Mouse (Mus musculus) midbrain, postnatal 0 days (tissue): Measurements from ENCODE around the gene Lix1l. TPM values are rescaled to one million over a fixed set of nuclear protein-coding genes. Genes with fewer than 3 reads are reported as not detected.

Experiments used
- ATAC-seq: fragments of 200-750 bp; cut with Nextera tagmentation; 2 replicates; pipeline ENCODE4 v1.8.0; 2017; ENCODE audit warnings: moderate number of reproducible peaks, mild to moderate bottlenecking, moderate TSS enrichment, moderate library complexity; ENCODE audit not compliant: low FRiP score
- DNase-seq: peaks from one replicate; pipeline ENCODE4 v3.0.0-alpha.2; 2015; ENCODE audit warnings: low spot score
- H3K27ac ChIP-seq: fragments of 300-500 bp; sonication (generic); 2 replicates; pipeline ENCODE4 v1.5.1; 2014; ENCODE audit warnings: low read depth, mild to moderate bottlenecking, low read length, mixed read lengths
- H3K27me3 ChIP-seq: fragments of 300-500 bp; sonication (generic); 2 replicates; pipeline ENCODE4 v1.6.1; 2014; ENCODE audit warnings: low read length, control low read depth, mixed read lengths; ENCODE audit not compliant: insufficient read depth
- H3K36me3 ChIP-seq: fragments of 300-500 bp; sonication (generic); 2 replicates; pipeline ENCODE4 v1.6.1; 2014; ENCODE audit warnings: low read length, control low read depth, mixed read lengths; ENCODE audit not compliant: insufficient read depth
- H3K4me1 ChIP-seq: fragments of 300-500 bp; sonication (generic); 2 replicates; pipeline ENCODE4 v1.6.1; 2014; ENCODE audit warnings: mild to moderate bottlenecking, control low read depth, antibody characterized with exemption, low read length, mixed read lengths; ENCODE audit not compliant: insufficient read depth
- H3K4me2 ChIP-seq: fragments of 300-500 bp; sonication (generic); 2 replicates; pipeline ENCODE4 v1.6.1; 2014; ENCODE audit warnings: low read depth, mild to moderate bottlenecking, low read length, mixed read lengths; ENCODE audit not compliant: poor library complexity, severe bottlenecking
- H3K4me3 ChIP-seq: fragments of 300-500 bp; sonication (generic); 2 replicates; pipeline ENCODE4 v1.5.1; 2014; ENCODE audit warnings: low read depth, mild to moderate bottlenecking, low read length, moderate library complexity
- H3K9ac ChIP-seq: fragments of 300-500 bp; sonication (generic); replicated peaks from 2 replicates; pipeline ENCODE4 v1.6.1; 2014; ENCODE audit warnings: mild to moderate bottlenecking, low read length, moderate library complexity, mixed read lengths; ENCODE audit not compliant: poor library complexity, severe bottlenecking
- H3K9me3 ChIP-seq: fragments of 300-500 bp; sonication (generic); 2 replicates; pipeline ENCODE4 v1.6.1; 2016; ENCODE audit warnings: low read length, control low read depth
- CTCF ChIP-seq: IDR thresholded peaks from 2 replicates; pipeline ENCODE4 v1.5.1; 2016; ENCODE audit warnings: antibody characterized with exemption, mild to moderate bottlenecking
- WGBS: fragments of 180-500 bp; shearing (Covaris S2); extraction: QIAGEN DNeasy Blood & Tissue Kit; methylation state at CpG from one replicate; pipeline ENCODE4 v1.1.7; 2014; 5-methylcytosine and 5-hydroxymethylcytosine counted together
- polyA plus RNA-seq: library from polyadenylated mRNA; unstranded; fragments of >200 nt; fragmentation: Nextera tagmentation; extraction: Ambion mirVana; gene quantifications from 2 replicates; pipeline ENCODE4 v1.2.1, GENCODE M21; 2015
- total RNA-seq: library from RNA; depleted of rRNA; stranded (reverse); fragments of >200 nt; gene quantifications from 2 replicates; pipeline ENCODE4 v1.2.3, GENCODE M21; 2014

Lix1l gene
- total and polyA plus RNA-seq, 2 experiments from 2014 or later = 3.2 to 52.9 TPM

DNA sequence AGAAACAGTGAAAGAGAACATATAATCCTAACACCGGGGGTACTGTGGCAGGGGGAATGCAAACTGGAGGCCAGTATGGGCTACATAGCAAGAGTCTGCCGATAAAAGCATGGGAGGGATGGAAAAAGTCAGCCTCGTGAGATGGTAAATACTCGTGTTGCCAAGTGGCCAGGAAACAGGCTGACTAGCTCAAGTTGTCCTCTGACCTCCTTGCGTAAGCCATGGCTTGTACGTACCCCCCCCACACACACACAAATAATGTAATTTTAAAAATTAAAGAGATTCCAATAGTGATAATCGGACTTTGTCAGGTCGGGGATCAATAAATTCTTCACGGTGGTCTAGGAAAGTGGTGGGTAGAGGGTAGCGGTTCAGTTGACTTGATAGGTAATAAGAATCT is 7.6 kb upstream of the Lix1l start:
- peak overlapping the region; percentile 83 for H3K27ac ChIP-seq
- ATAC-seq = no peak
- no peak for TF ChIP-seq CTCF
- peak overlapping the region; percentile 75 for H3K4me2 ChIP-seq
- no peaks in the 10 kb centered on the region for H3K9me3 ChIP-seq
- WGBS = under 1% methylated on average over 10 of the region's 10 CpGs
- no peaks in the 10 kb centered on the region for H3K27me3 ChIP-seq
- peaks cover 8% of the 10 kb centered on the region; the same call in 1 of the 2 replicates for H3K4me1 ChIP-seq
- peak; percentile 46 for DNase-seq
- peak overlapping the region; percentile 57 for H3K4me3 ChIP-seq
- peak overlapping the region; percentile 67 for H3K9ac ChIP-seq
- no peaks in the 10 kb centered on the region for H3K36me3 ChIP-seq

DNA sequence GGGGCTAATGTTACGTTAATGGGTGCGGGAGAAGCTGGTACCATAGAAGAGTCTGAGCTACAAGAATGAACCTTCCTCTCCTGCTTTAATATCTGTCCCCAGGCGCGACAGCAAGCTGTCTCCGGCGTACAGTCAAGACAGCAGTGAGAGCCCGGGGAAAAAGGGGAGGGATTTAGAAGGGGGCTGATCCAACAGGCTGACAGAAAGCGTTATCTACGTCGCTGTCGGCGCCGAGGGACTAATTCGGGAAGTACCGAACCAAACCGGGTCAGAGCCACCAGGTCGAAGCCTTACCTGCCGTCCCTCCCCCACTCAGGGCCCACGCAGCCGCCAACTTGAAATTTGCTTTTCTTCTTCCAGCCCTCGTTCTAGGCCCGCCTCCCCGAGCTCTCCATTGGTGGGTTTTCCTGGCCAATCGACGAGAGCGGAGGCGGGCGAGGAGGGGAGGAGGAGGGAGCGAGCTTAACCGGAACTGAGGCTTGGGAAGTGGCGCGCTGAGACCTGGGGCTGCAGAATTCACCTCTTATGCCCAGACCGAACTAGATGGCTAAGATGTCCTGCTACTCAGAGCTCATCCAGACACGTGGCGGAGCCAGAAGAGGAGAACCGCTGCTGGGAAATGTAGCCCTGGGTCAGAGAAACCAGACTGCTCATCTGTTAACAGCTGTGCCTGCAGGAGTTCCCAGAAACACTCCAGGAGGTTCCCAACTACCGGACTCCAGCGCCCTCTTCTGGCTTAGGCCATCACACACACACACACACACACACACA is 7.0 kb upstream of the Lix1l start, which contains the start of gene Polr3gl:
Gene Polr3gl (minus strand): TSS at position 392 of the 771 bp plus-strand sequence.
- H3K36me3 ChIP-seq = no peaks in the 10 kb centered on the region
- whole genome bisulfite sequencing = under 1% methylated on average over 34 of the region's 38 CpGs
- H3K9ac ChIP-seq = peak within 1 kb of the TSS; percentile 67
- peak within 1 kb of the TSS; percentile 75 for H3K4me2 ChIP-seq
- ATAC-seq (peak; percentile 86), DNase-seq (peak; percentile 95)
- TF ChIP-seq CTCF = peak; percentile 51
- peak within 1 kb of the TSS; percentile 57 for H3K4me3 ChIP-seq
- H3K27ac ChIP-seq = peak within 1 kb of the TSS; percentile 83
- H3K27me3 ChIP-seq = no peaks in the 10 kb centered on the region
- H3K9me3 ChIP-seq = no peaks in the 10 kb centered on the region
- peaks cover 8% of the 10 kb centered on the region; the same call in 1 of the 2 replicates for H3K4me1 ChIP-seq

DNA sequence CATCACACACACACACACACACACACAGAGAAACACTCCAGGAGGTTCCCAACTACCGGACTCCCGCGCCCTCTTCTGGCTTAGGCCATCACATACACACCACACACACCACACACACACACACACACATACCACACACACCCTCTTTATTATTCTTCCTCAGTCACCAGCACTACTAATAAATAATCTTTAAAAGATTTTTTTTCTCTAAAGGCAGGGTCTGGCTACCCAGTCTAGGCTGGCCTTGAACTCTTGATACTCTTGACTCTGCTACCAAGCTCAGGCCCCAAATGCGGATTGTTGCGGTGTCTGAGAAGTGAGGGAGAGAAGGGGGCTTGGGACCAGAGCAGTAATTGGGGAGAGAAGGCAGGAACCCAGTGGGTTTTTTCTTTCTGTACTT is 6.1 kb upstream of the Lix1l start:
- Histone ChIP-seq H3K36me3 (no peaks in the 10 kb centered on the region), H3K9me3 (no peaks in the 10 kb centered on the region), H3K27me3 (no peaks in the 10 kb centered on the region), H3K4me1 (peaks cover 8% of the 10 kb centered on the region; the same call in 1 of the 2 replicates), H3K4me2 (no peak overlapping the region), H3K4me3 (no peak overlapping the region), H3K27ac (peak overlapping the region; percentile 77; the same call in 1 of the 2 replicates), H3K9ac (no peak overlapping the region)
- DNase-seq (no peak), ATAC-seq (no peak)
- TF ChIP-seq CTCF = no peak
- WGBS = 83% methylated on average over 5 of the region's 5 CpGs

- TF ChIP-seq CTCF = peak; percentile 4
- H3K4me2 ChIP-seq = peak overlapping the region; percentile 96
- H3K9ac ChIP-seq = peak overlapping the region; percentile 81
- H3K4me1 ChIP-seq = peaks cover 8% of the 10 kb centered on the region; the same call in 1 of the 2 replicates
- H3K36me3 ChIP-seq = no peaks in the 10 kb centered on the region
- H3K27me3 ChIP-seq = no peaks in the 10 kb centered on the region
- H3K27ac ChIP-seq = peak overlapping the region; percentile 77
- DNase-seq (peak; percentile 44), ATAC-seq (no peak)
- WGBS = 21% methylated on average over 6 of the region's 6 CpGs
- H3K9me3 ChIP-seq = no peaks in the 10 kb centered on the region
- peak overlapping the region; percentile 60 for H3K4me3 ChIP-seq
Measured at GRCm38 (mm10) chr3:96595661-96596060, 5.3 kb upstream of the Lix1l start.

DNA sequence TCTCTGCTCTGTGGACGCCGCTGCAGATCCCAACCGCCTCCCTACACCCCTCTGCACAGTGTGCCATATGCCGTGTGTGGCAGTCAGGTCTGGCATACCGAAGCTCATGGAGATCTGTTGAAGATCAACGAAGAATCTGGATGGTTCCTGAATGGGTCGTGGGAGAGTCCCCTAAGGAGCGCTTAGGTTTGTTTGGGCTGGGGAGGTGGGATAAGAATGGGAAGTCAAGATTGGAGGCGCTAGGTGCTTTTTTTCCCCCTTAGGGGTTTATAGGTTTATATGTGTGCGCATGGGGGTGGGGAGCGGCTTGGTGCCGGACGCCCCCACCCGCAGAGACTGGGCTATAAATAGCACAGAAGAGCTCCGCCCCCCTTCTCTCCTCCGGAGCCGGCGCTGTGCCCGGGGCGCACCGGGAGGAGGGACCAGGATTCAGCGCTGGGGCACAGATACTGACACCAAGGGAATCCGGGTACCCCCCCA is 4.7 kb upstream of the Lix1l start, which contains the start of gene Ankrd34a:
Gene Ankrd34a (plus strand): TSS at position 409 of the 480 bp plus-strand sequence.
- ATAC-seq = peak; percentile 12
- no peaks in the 10 kb centered on the region for H3K9me3 ChIP-seq
- H3K4me3 ChIP-seq = peak within 1 kb of the TSS; percentile 60
- H3K27me3 ChIP-seq = no peaks in the 10 kb centered on the region
- no peak for TF ChIP-seq CTCF
- no peaks in the 10 kb centered on the region for H3K36me3 ChIP-seq
- peak within 1 kb of the TSS; percentile 81 for H3K9ac ChIP-seq
- H3K4me2 ChIP-seq = peak within 1 kb of the TSS; percentile 96
- under 1% methylated on average over 20 of the region's 23 CpGs for WGBS
- peaks cover 8% of the 10 kb centered on the region; the same call in 1 of the 2 replicates for H3K4me1 ChIP-seq
- DNase-seq = peak; percentile 60
- H3K27ac ChIP-seq = peak within 1 kb of the TSS; percentile 77

- Histone ChIP-seq H3K27me3 (no peaks in the 10 kb centered on the region), H3K27ac (peak overlapping the region; percentile 77), H3K36me3 (no peaks in the 10 kb centered on the region), H3K4me2 (peak overlapping the region; percentile 96), H3K9ac (peak overlapping the region; percentile 81), H3K4me1 (peaks cover 9% of the 10 kb centered on the region; the same call in 1 of the 2 replicates), H3K9me3 (no peaks in the 10 kb centered on the region), H3K4me3 (peak overlapping the region; percentile 60)
- DNase-seq (peak; percentile 38), ATAC-seq (peak; percentile 11; the same call in 1 of the 2 replicates)
- WGBS = 2% methylated on average over 11 of the region's 12 CpGs
- no peak for TF ChIP-seq CTCF
Measured at GRCm38 (mm10) chr3:96596855-96597254, 4.1 kb upstream of the Lix1l start.
